Mouse (Mus musculus) liver, embryonic 13.5 days (tissue): ENCODE measurements around the gene Zkscan8. TPM values are rescaled to one million over a fixed set of nuclear protein-coding genes. Genes with fewer than 3 reads are reported as not detected.
"Not testable (repeated sequence)": the region's sequence is repeated elsewhere in the genome, so short reads cannot be mapped to it uniquely, and the experiment has no call there.

Experiments used
- ATAC-seq: fragments of 200-750 bp; cut with Nextera tagmentation; 2 replicates; pipeline ENCODE4 v1.8.0; 2017; ENCODE audit warnings: low read depth, mild to moderate bottlenecking, moderate number of reproducible peaks, moderate library complexity
- DNase-seq: peaks from one replicate; pipeline ENCODE4 v3.0.0; 2022
- H3K27ac ChIP-seq: fragments of 300-500 bp; sonication (generic); 2 replicates; pipeline ENCODE4 v1.5.1; 2015; ENCODE audit warnings: moderate library complexity, mild to moderate bottlenecking, inconsistent platforms
- H3K27me3 ChIP-seq: fragments of 300-500 bp; sonication (generic); 2 replicates; pipeline ENCODE4 v1.6.1; 2015; ENCODE audit warnings: mild to moderate bottlenecking, inconsistent platforms
- H3K36me3 ChIP-seq: fragments of 300-500 bp; sonication (generic); 2 replicates; pipeline ENCODE4 v1.6.1; 2015; ENCODE audit warnings: mild to moderate bottlenecking, inconsistent platforms
- H3K4me1 ChIP-seq: fragments of 300-500 bp; sonication (generic); replicated peaks from 2 replicates; pipeline ENCODE4 v1.6.1; 2015; ENCODE audit warnings: inconsistent platforms
- H3K4me2 ChIP-seq: fragments of 300-500 bp; sonication (generic); 2 replicates; pipeline ENCODE4 v1.6.1; 2015; ENCODE audit warnings: inconsistent platforms, mild to moderate bottlenecking, moderate library complexity
- H3K4me3 ChIP-seq: fragments of 300-500 bp; sonication (generic); replicated peaks from 2 replicates; pipeline ENCODE4 v1.5.1; 2015; ENCODE audit warnings: mild to moderate bottlenecking, inconsistent platforms
- H3K9ac ChIP-seq: fragments of 300-500 bp; sonication (generic); 2 replicates; pipeline ENCODE4 v1.6.1; 2015; ENCODE audit warnings: mild to moderate bottlenecking, inconsistent platforms
- H3K9me3 ChIP-seq: fragments of 300-500 bp; sonication (generic); replicated peaks from 2 replicates; pipeline ENCODE4 v1.6.1; 2016; ENCODE audit warnings: inconsistent platforms
- WGBS: fragments of 180-500 bp; shearing (Covaris S2); methylation state at CpG from one replicate; pipeline ENCODE4 v1.1.7; 2015; ENCODE audit not compliant: insufficient replicate concordance; 5-methylcytosine and 5-hydroxymethylcytosine counted together
- polyA plus RNA-seq: library from polyadenylated mRNA; unstranded; fragments of >200 nt; fragmentation: Nextera tagmentation; extraction: Ambion mirVana; gene quantifications from 2 replicates; pipeline ENCODE4 v1.2.1, GENCODE M21; 2015

The Zkscan8 gene
- polyA plus RNA-seq = 1.1 and 1.2 TPM in 2 replicates

GRCm38 (mm10) chr13:21530781-21531201 is at the start of gene Zkscan8:
Gene Zkscan8, minus strand, starts transcription at chr13:21531120.
- DNase-seq (peak; percentile 82), ATAC-seq (peak; percentile 97)
- Histone ChIP-seq H3K4me3 (peak within 1 kb of the TSS; percentile 74), H3K9me3 (no peaks in the 10 kb centered on the region), H3K9ac (peak within 1 kb of the TSS; percentile 84), H3K27me3 (no peaks in the 10 kb centered on the region), H3K4me1 (peaks cover 15% of the 10 kb centered on the region), H3K36me3 (peaks cover 11% of the 10 kb centered on the region), H3K27ac (peak within 1 kb of the TSS; percentile 73), H3K4me2 (peak within 1 kb of the TSS; percentile 75)
- WGBS = under 1% methylated on average over 39 of the region's 39 CpGs

GRCm38 (mm10) chr13:21559793-21560192 is 28.9 kb upstream of the Zkscan8 start, which contains the start of gene Olfr1535:
Gene Olfr1535, minus strand, starts transcription at chr13:21559893.
- H3K4me2 ChIP-seq = no peak within 1 kb of the TSS
- DNase-seq (no peak), ATAC-seq (no peak)
- no peaks in the 10 kb centered on the region for H3K27me3 ChIP-seq
- H3K9me3 ChIP-seq = no peaks in the 10 kb centered on the region
- no peak within 1 kb of the TSS for H3K27ac ChIP-seq
- no peak within 1 kb of the TSS for H3K9ac ChIP-seq
- H3K4me1 ChIP-seq = no peaks in the 10 kb centered on the region
- no peak within 1 kb of the TSS for H3K4me3 ChIP-seq
- H3K36me3 ChIP-seq = no peaks in the 10 kb centered on the region
- 35% methylated on average over 1 of the region's 1 CpGs for whole genome bisulfite sequencing

GRCm38 (mm10) chr13:21550416-21551110 is 19.6 kb upstream of the Zkscan8 start:
- Histone ChIP-seq H3K4me3 (no peak overlapping the region), H3K36me3 (no peaks in the 10 kb centered on the region), H3K27ac (no peak overlapping the region), H3K27me3 (no peaks in the 10 kb centered on the region), H3K9ac (no peak overlapping the region), H3K4me2 (no peak overlapping the region), H3K4me1 (no peaks in the 10 kb centered on the region), H3K9me3 (no peaks in the 10 kb centered on the region)
- no peak for DNase-seq
- 39% methylated on average over 3 of the region's 3 CpGs for WGBS
- peak; percentile 45; the same call in 1 of the 2 replicates for ATAC-seq

- H3K27ac ChIP-seq = no peak overlapping the region
- 72% methylated on average over 3 of the region's 3 CpGs for WGBS
- H3K27me3 ChIP-seq = no peaks in the 10 kb centered on the region
- DNase-seq (no peak), ATAC-seq (no peak)
- H3K9me3 ChIP-seq = no peaks in the 10 kb centered on the region
- H3K4me2 ChIP-seq = no peak overlapping the region
- no peaks in the 10 kb centered on the region for H3K4me1 ChIP-seq
- H3K4me3 ChIP-seq = no peak overlapping the region
- no peak overlapping the region for H3K9ac ChIP-seq
- no peaks in the 10 kb centered on the region for H3K36me3 ChIP-seq
Measured at GRCm38 (mm10) chr13:21549487-21549886, 18.6 kb upstream of the Zkscan8 start.

- 37% methylated on average over 1 of the region's 1 CpGs for WGBS
Measured at GRCm38 (mm10) chr13:21542708-21543107, 11.8 kb upstream of the Zkscan8 start, which contains the start of gene Olfr1366. Gene Olfr1366, minus strand, starts transcription at chr13:21542808.

GRCm38 (mm10) chr13:21530136-21530535 is 784 bp downstream of the Zkscan8 start:
- Histone ChIP-seq H3K4me3 (peak overlapping the region; percentile 74), H3K9me3 (no peaks in the 10 kb centered on the region), H3K36me3 (peaks cover 15% of the 10 kb centered on the region), H3K4me1 (peaks cover 15% of the 10 kb centered on the region), H3K4me2 (peak overlapping the region; percentile 75), H3K9ac (peak overlapping the region; percentile 30; the same call in 1 of the 2 replicates), H3K27ac (no peak overlapping the region), H3K27me3 (no peaks in the 10 kb centered on the region)
- ATAC-seq (no peak), DNase-seq (no peak)
- WGBS = 32% methylated on average over 7 of the region's 7 CpGs

More at GRCm38 (mm10) chr13:21542708-21543107, 11.8 kb upstream of the Zkscan8 start, which contains the start of gene Olfr1366:
- Histone ChIP-seq H3K4me2 (no peak within 1 kb of the TSS), H3K9me3 (no peaks in the 10 kb centered on the region), H3K27me3 (peaks cover under 1% of the 10 kb centered on the region; the same call in 1 of the 2 replicates), H3K27ac (no peak within 1 kb of the TSS), H3K4me1 (no peaks in the 10 kb centered on the region), H3K36me3 (no peaks in the 10 kb centered on the region), H3K9ac (no peak within 1 kb of the TSS), H3K4me3 (no peak within 1 kb of the TSS)
- no peak for ATAC-seq
- DNase-seq = no peak

GRCm38 (mm10) chr13:21506221-21506649 is 24.7 kb downstream of the Zkscan8 start:
- Histone ChIP-seq H3K9me3 (no peaks in the 10 kb centered on the region), H3K4me1 (peaks cover 10% of the 10 kb centered on the region), H3K36me3 (no peaks in the 10 kb centered on the region), H3K4me2 (peak overlapping the region; percentile 60), H3K4me3 (peak overlapping the region; percentile 67), H3K27ac (peak overlapping the region; percentile 26; the same call in 1 of the 2 replicates), H3K9ac (peak overlapping the region; percentile 69), H3K27me3 (no peaks in the 10 kb centered on the region)
- peak; percentile 100 for ATAC-seq
- WGBS = under 1% methylated on average over 21 of the region's 21 CpGs
- peak; percentile 79 for DNase-seq

- DNase-seq = no peak
- peaks cover 10% of the 10 kb centered on the region for H3K4me1 ChIP-seq
- H3K4me3 ChIP-seq = no peak overlapping the region
- H3K27ac ChIP-seq = no peak overlapping the region
- H3K36me3 ChIP-seq = no peaks in the 10 kb centered on the region
- H3K9ac ChIP-seq = no peak overlapping the region
- no peak overlapping the region for H3K4me2 ChIP-seq
- 62% methylated on average over 5 of the region's 5 CpGs for WGBS
- ATAC-seq = no peak
- no peaks in the 10 kb centered on the region for H3K27me3 ChIP-seq
- no peaks in the 10 kb centered on the region for H3K9me3 ChIP-seq
Measured at GRCm38 (mm10) chr13:21502296-21502695, 28.6 kb downstream of the Zkscan8 start.

GRCm38 (mm10) chr13:21501182-21501581 is 29.7 kb downstream of the Zkscan8 start, which contains the start of gene Gm11273:
Gene Gm11273, minus strand, starts transcription at chr13:21501418.
- H3K27ac ChIP-seq, H3K9ac ChIP-seq, H3K27me3 ChIP-seq, DNase-seq, H3K4me1 ChIP-seq, ATAC-seq, H3K4me2 ChIP-seq, H3K9me3 ChIP-seq, H3K36me3 ChIP-seq, H3K4me3 ChIP-seq: not testable (repeated sequence)
- 82% methylated on average over 17 of the region's 17 CpGs for WGBS

- Histone ChIP-seq H3K27ac (no peak within 1 kb of the TSS), H3K9ac (no peak within 1 kb of the TSS), H3K27me3 (no peaks in the 10 kb centered on the region), H3K4me2 (no peak within 1 kb of the TSS), H3K4me1 (no peaks in the 10 kb centered on the region), H3K36me3 (no peaks in the 10 kb centered on the region), H3K9me3 (no peaks in the 10 kb centered on the region), H3K4me3 (no peak within 1 kb of the TSS)
- no peak for DNase-seq
- WGBS = 79% methylated on average over 21 of the region's 21 CpGs
- no peak for ATAC-seq
Measured at GRCm38 (mm10) chr13:21495080-21495479, 35.8 kb downstream of the Zkscan8 start, which contains the start of gene AK157302. Gene AK157302, plus strand, starts transcription at chr13:21495223.

- Histone ChIP-seq H3K27me3 (no peaks in the 10 kb centered on the region), H3K27ac (no peak overlapping the region), H3K4me1 (no peaks in the 10 kb centered on the region), H3K9ac (no peak overlapping the region), H3K36me3 (no peaks in the 10 kb centered on the region), H3K9me3 (no peaks in the 10 kb centered on the region), H3K4me3 (no peak overlapping the region), H3K4me2 (no peak overlapping the region)
- ATAC-seq (no peak), DNase-seq (no peak)
- 81% methylated on average over 5 of the region's 5 CpGs for WGBS
Measured at GRCm38 (mm10) chr13:21492847-21493246, 38.1 kb downstream of the Zkscan8 start.
